Mouse (Mus musculus): Measurements from ENCODE around the gene Rcan1.
"Not testable (repeated sequence)": the region's sequence is repeated elsewhere in the genome, so short reads cannot be mapped to it uniquely, and the experiment has no call there.

Rcan1 gene

GRCm38 (mm10) chr16:92433176-92433575, 37.5 kb downstream of the Rcan1 start:
- no peak for DNase-seq (ENCODE audit: low spot score)

- DNase-seq (ENCODE audit: low spot score), result no peak
These were observed 39.9 kb downstream of the Rcan1 start for GRCm38 (mm10) chr16:92430731-92431130.

GRCm38 (mm10) chr16:92428197-92428950, 42.3 kb downstream of the Rcan1 start:
- peak; percentile 30 for DNase-seq (ENCODE audit: low spot score)

GRCm38 (mm10) chr16:92426708-92427107, 44.0 kb downstream of the Rcan1 start:
- no peak for DNase-seq (ENCODE audit: low spot score)

GRCm38 (mm10) chr16:92425875-92426274, 44.8 kb downstream of the Rcan1 start:
- DNase-seq (ENCODE audit: low spot score), result no peak

GRCm38 (mm10) chr16:92423363-92423762, 47.3 kb downstream of the Rcan1 start:
- DNase-seq (ENCODE audit: low spot score), result no peak

GRCm38 (mm10) chr16:92422435-92423362, 48.0 kb downstream of the Rcan1 start:
- DNase-seq (ENCODE audit: low spot score), result no peak

GRCm38 (mm10) chr16:92421147-92421934, 49.3 kb downstream of the Rcan1 start:
- no peak for DNase-seq (ENCODE audit: low spot score)

- DNase-seq (ENCODE audit: low spot score), result no peak
These were observed 50.0 kb downstream of the Rcan1 start for GRCm38 (mm10) chr16:92420641-92421040.

- no peak for DNase-seq (ENCODE audit: low spot score)
These were observed 51.6 kb downstream of the Rcan1 start for GRCm38 (mm10) chr16:92419099-92419498.

- no peak for DNase-seq (ENCODE audit: low spot score)
These were observed 53.4 kb downstream of the Rcan1 start for GRCm38 (mm10) chr16:92417267-92417666.

GRCm38 (mm10) chr16:92415702-92416118, 55.0 kb downstream of the Rcan1 start:
- DNase-seq (ENCODE audit: low spot score), result no peak

- not testable (repeated sequence) for DNase-seq (ENCODE audit: low spot score)
These were observed 55.6 kb downstream of the Rcan1 start for GRCm38 (mm10) chr16:92415038-92415437.

GRCm38 (mm10) chr16:92412888-92413287, 57.8 kb downstream of the Rcan1 start:
- DNase-seq (ENCODE audit: low spot score), result no peak

GRCm38 (mm10) chr16:92411981-92412706, 58.5 kb downstream of the Rcan1 start:
- DNase-seq (ENCODE audit: low spot score), result no peak

GRCm38 (mm10) chr16:92410344-92410743, 60.3 kb downstream of the Rcan1 start:
- DNase-seq (ENCODE audit: low spot score), result no peak

GRCm38 (mm10) chr16:92407883-92408282, 62.8 kb downstream of the Rcan1 start:
- DNase-seq (ENCODE audit: low spot score), result no peak

GRCm38 (mm10) chr16:92404141-92404540, 66.5 kb downstream of the Rcan1 start:
- DNase-seq (ENCODE audit: low spot score), result no peak

- DNase-seq (ENCODE audit: low spot score), result no peak
These were observed 67.6 kb downstream of the Rcan1 start for GRCm38 (mm10) chr16:92403069-92403468.

GRCm38 (mm10) chr16:92402216-92402615, 68.5 kb downstream of the Rcan1 start:
- DNase-seq (ENCODE audit: low spot score), result no peak

GRCm38 (mm10) chr16:92401206-92401605, 69.5 kb downstream of the Rcan1 start:
- DNase-seq (ENCODE audit: low spot score), result no peak
